Mouse (Mus musculus): Measurements from ENCODE around the gene Ndrg3.

DNA sequence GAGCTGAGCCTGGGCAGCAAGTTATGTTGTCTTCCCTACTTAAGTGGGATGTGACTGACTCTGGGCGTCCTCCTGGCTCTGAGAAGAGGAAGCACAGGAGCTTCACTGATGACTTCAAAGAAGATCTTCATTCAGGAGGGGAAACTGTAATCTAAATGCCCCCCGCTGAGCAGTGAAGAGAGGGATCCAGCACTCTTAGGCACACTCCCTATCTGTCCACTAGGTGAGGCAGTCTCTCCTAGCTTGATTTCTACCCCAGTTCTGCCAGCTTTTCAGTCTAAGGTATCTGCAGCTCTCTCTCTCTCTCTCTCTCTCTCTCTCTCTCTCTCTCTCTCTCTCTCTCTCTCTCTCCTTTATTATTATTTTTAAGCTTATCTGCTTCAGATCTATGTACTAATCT is 88.5 kb downstream of the Ndrg3 start:
- TF ChIP-seq CTCF (IDR thresholded peaks at IDR 0.05; ENCODE audit: borderline replicate concordance, insufficient read depth, low read length) (peak; percentile 15; the same call in 1 of the 2 replicates), POLR2A (IDR thresholded peaks at IDR 0.05; ENCODE audit: low read depth, low read length) (no peak)

Data from embryonic fibroblast, embryonic 13.5 days (primary cell).